Mouse (Mus musculus) heart, embryonic 13.5 days (tissue): ENCODE measurements around the gene Nr2f6. TPM values are rescaled to one million over a fixed set of nuclear protein-coding genes. Genes with fewer than 3 reads are reported as not detected.
A peak's percentile ranks its signal among the peaks of the same experiment; 100 is the strongest.

Experiments used
- ATAC-seq: fragments of 200-750 bp; cut with Nextera tagmentation; 2 replicates; pipeline ENCODE4 v1.8.0; 2017; ENCODE audit warnings: moderate TSS enrichment; ENCODE audit not compliant: insufficient number of reproducible peaks, low FRiP score, low TSS enrichment; ENCODE audit errors: extremely low read depth
- H3K27ac ChIP-seq: fragments of 300-500 bp; sonication (generic); replicated peaks from 2 replicates; pipeline ENCODE4 v1.5.1; 2015; ENCODE audit warnings: moderate library complexity, mild to moderate bottlenecking, inconsistent platforms
- H3K27me3 ChIP-seq: fragments of 300-500 bp; sonication (generic); replicated peaks from 2 replicates; pipeline ENCODE4 v1.6.1; 2015; ENCODE audit warnings: mild to moderate bottlenecking, inconsistent platforms
- H3K36me3 ChIP-seq: fragments of 300-500 bp; sonication (generic); 2 replicates; pipeline ENCODE4 v1.6.1; 2015; ENCODE audit warnings: mild to moderate bottlenecking, inconsistent platforms
- H3K4me1 ChIP-seq: fragments of 300-500 bp; sonication (generic); 2 replicates; pipeline ENCODE4 v1.6.1; 2015; ENCODE audit warnings: inconsistent platforms
- H3K4me2 ChIP-seq: fragments of 300-500 bp; sonication (generic); 2 replicates; pipeline ENCODE4 v1.6.1; 2015; ENCODE audit warnings: inconsistent platforms, mild to moderate bottlenecking, moderate library complexity
- H3K4me3 ChIP-seq: fragments of 300-500 bp; sonication (generic); 2 replicates; pipeline ENCODE4 v1.5.1; 2015; ENCODE audit warnings: moderate library complexity, mild to moderate bottlenecking, inconsistent platforms
- H3K9ac ChIP-seq: fragments of 300-500 bp; sonication (generic); 2 replicates; pipeline ENCODE4 v1.6.1; 2015; ENCODE audit warnings: inconsistent platforms, mild to moderate bottlenecking, moderate library complexity
- H3K9me3 ChIP-seq: fragments of 300-500 bp; sonication (generic); 2 replicates; pipeline ENCODE4 v1.6.1; 2016; ENCODE audit warnings: inconsistent platforms
- WGBS: fragments of 180-500 bp; shearing (Covaris S2); methylation state at CpG from one replicate; pipeline ENCODE4 v1.1.7; 2015; ENCODE audit warnings: mixed read lengths; 5-methylcytosine and 5-hydroxymethylcytosine counted together
- polyA plus RNA-seq: library from polyadenylated mRNA; unstranded; fragments of >200 nt; fragmentation: Nextera tagmentation; extraction: Ambion mirVana; gene quantifications from 2 replicates; pipeline ENCODE4 v1.2.1, GENCODE M21; 2015

Nr2f6 gene
- polyA plus RNA-seq, 1 experiment from 2014 or later, result 36.6 TPM

GRCm38 (mm10) chr8:71388267-71388666, 6.5 kb upstream of the Nr2f6 start:
- Histone ChIP-seq H3K27me3 (no peaks in the 10 kb centered on the region), H3K4me2 (no peak overlapping the region), H3K9me3 (no peaks in the 10 kb centered on the region), H3K9ac (no peak overlapping the region), H3K4me3 (no peak overlapping the region), H3K27ac (peak overlapping the region; percentile 9; the same call in 1 of the 2 replicates), H3K36me3 (no peaks in the 10 kb centered on the region), H3K4me1 (peaks cover 5% of the 10 kb centered on the region)
- WGBS, result 59% methylated on average over 1 of the region's 1 CpGs
- ATAC-seq, result no peak

GRCm38 (mm10) chr8:71385212-71385835, 3.6 kb upstream of the Nr2f6 start:
- Histone ChIP-seq H3K4me1 (peaks cover 19% of the 10 kb centered on the region), H3K4me2 (no peak overlapping the region), H3K9me3 (no peaks in the 10 kb centered on the region), H3K36me3 (no peaks in the 10 kb centered on the region), H3K27me3 (0 out of 2 replicates have a peak, but pooled peaks cover 4% of the 10 kb centered on the region), H3K9ac (no peak overlapping the region), H3K27ac (no peak overlapping the region), H3K4me3 (no peak overlapping the region)
- ATAC-seq, result no peak
- WGBS, result 72% methylated on average over 12 of the region's 12 CpGs

- no peak for ATAC-seq
- Histone ChIP-seq H3K4me2 (no peak overlapping the region), H3K4me1 (peaks cover 33% of the 10 kb centered on the region), H3K9me3 (no peaks in the 10 kb centered on the region), H3K4me3 (no peak overlapping the region), H3K36me3 (no peaks in the 10 kb centered on the region), H3K9ac (peak overlapping the region; percentile 33), H3K27ac (no peak overlapping the region), H3K27me3 (0 out of 2 replicates have a peak, but pooled peaks cover 4% of the 10 kb centered on the region)
- 75% methylated on average over 3 of the region's 3 CpGs for WGBS
These were observed 2.1 kb upstream of the Nr2f6 start for GRCm38 (mm10) chr8:71383860-71384259.

DNA sequence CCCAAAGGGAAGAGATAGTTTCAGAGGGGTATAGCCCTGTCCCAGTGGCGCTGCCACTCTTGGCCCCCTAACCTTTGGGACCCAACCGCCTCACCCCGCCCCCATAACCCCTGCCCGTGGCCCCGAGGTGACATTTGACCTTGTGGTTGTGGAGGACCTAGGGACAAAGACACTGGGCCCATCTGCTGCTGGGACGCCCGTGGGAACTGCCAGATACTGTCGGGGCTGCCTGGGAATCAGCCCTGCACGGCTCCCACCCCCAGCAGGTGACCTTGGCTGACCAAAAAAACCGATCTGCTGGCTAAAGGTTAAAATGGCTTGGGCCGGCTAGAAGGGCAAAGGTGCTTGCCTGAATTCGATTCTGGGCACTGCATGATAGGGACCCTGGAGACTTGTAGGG, 1.6 kb upstream of the Nr2f6 start:
- no peak overlapping the region for H3K4me2 ChIP-seq
- ATAC-seq, result no peak
- 0 out of 2 replicates have a peak overlapping the region, but pooled peaks have one; percentile 91 for H3K27ac ChIP-seq
- peaks cover 38% of the 10 kb centered on the region for H3K4me1 ChIP-seq
- WGBS, result 39% methylated on average over 12 of the region's 12 CpGs
- no peak overlapping the region for H3K4me3 ChIP-seq
- H3K9me3 ChIP-seq, result no peaks in the 10 kb centered on the region
- peak overlapping the region; percentile 33 for H3K9ac ChIP-seq
- peaks cover under 1% of the 10 kb centered on the region for H3K36me3 ChIP-seq
- 0 out of 2 replicates have a peak, but pooled peaks cover 4% of the 10 kb centered on the region for H3K27me3 ChIP-seq

DNA sequence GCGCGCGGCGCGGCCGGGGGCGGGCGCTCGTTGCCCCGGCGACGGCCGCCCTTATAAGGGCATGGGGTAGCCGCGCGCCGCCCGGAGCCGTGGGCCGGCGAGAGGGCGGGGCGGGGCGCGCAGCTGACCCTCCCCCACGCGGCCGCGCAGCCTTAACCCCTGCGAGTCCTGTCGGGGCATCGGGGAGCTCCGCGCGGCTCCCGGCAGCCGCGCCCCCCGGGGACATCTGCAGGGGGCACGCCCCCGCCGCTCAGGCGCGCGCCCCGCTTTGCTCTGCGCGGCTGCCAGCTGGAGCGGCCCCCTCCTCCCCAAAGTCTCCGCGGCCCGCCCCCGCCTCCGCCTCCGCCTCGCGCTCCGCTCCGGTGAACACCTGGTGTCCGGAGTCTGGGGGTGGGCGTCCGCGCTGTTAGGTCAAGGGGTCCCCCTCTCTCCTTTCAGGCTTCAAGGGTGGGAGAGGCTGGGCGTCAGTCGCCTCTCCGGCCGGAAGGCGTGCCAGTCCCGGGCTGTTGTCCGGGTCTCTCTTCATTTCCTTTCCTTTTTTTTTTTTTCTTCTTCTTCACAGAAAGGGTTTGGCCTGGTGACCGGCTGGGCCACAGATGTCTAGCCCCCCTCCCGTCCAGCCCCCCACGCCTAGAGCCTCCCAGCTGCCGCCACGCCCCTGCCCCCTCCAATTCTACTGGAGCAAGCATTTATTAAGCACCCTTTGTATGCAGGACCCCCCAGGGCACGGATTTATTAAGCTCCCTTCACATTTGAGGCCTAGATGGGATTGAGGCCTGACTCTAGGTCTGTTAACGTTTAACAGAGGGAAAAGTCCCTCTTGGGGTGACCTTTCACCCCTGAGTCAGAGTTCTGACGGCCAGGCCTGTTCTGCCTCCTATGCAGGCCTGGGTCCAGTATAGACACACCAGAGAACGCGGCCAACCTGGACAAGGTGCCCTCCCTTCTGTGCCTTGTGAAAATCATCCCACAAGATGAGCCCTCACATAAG, 506 bp upstream of the Nr2f6 start:
- Histone ChIP-seq H3K27me3 (0 out of 2 replicates have a peak, but pooled peaks cover 7% of the 10 kb centered on the region), H3K36me3 (peaks cover 12% of the 10 kb centered on the region), H3K4me2 (peak overlapping the region; percentile 98), H3K9me3 (no peaks in the 10 kb centered on the region), H3K9ac (peak overlapping the region; percentile 96), H3K27ac (peak overlapping the region; percentile 91), H3K4me3 (peak overlapping the region; percentile 95), H3K4me1 (peaks cover 42% of the 10 kb centered on the region)
- 3% methylated on average over 75 of the region's 80 CpGs for WGBS
- peak; percentile 88 for ATAC-seq

GRCm38 (mm10) chr8:71380178-71381171, 1.3 kb downstream of the Nr2f6 start:
- WGBS, result 1% methylated on average over 72 of the region's 72 CpGs
- H3K9ac ChIP-seq, result peak overlapping the region; percentile 96
- peak overlapping the region; percentile 98 for H3K4me2 ChIP-seq
- peak overlapping the region; percentile 91 for H3K27ac ChIP-seq
- H3K36me3 ChIP-seq, result peaks cover 28% of the 10 kb centered on the region
- peaks cover 59% of the 10 kb centered on the region for H3K4me1 ChIP-seq
- no peaks in the 10 kb centered on the region for H3K9me3 ChIP-seq
- H3K4me3 ChIP-seq, result peak overlapping the region; percentile 95
- 0 out of 2 replicates have a peak, but pooled peaks cover 8% of the 10 kb centered on the region for H3K27me3 ChIP-seq
- ATAC-seq, result no peak

GRCm38 (mm10) chr8:71379512-71380075, 2.2 kb downstream of the Nr2f6 start:
- Histone ChIP-seq H3K4me1 (peaks cover 68% of the 10 kb centered on the region), H3K4me3 (peak overlapping the region; percentile 95), H3K9ac (peak overlapping the region; percentile 96), H3K27me3 (0 out of 2 replicates have a peak, but pooled peaks cover 8% of the 10 kb centered on the region), H3K4me2 (peak overlapping the region; percentile 98), H3K9me3 (no peaks in the 10 kb centered on the region), H3K27ac (0 out of 2 replicates have a peak overlapping the region, but pooled peaks have one; percentile 20), H3K36me3 (peaks cover 37% of the 10 kb centered on the region)
- 56% methylated on average over 3 of the region's 3 CpGs for WGBS
- ATAC-seq, result no peak

DNA sequence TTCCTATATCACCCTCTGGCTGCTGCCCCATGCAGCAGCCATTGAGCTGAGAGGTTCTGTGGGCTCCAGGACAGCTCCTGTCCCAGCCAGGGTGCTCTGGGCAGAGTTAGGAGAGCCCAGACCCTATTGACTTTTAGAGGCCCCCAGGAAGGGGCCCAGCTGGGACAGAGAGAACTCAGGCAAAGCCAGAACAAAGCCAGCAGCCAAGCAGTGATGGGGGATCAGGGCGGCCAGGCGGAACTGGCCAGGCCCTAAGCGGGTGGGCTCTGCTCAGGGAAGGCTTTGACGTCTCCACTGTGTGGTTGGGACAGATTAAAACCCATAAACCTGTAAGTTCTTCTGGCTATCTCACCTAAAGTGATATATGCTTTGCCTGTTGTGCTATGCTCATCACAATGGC, 2.8 kb downstream of the Nr2f6 start:
- WGBS, result 77% methylated on average over 4 of the region's 4 CpGs
- Histone ChIP-seq H3K4me3 (peak overlapping the region; percentile 95; the same call in 1 of the 2 replicates), H3K27ac (no peak overlapping the region), H3K27me3 (0 out of 2 replicates have a peak, but pooled peaks cover 8% of the 10 kb centered on the region), H3K4me2 (peak overlapping the region; percentile 98), H3K9me3 (no peaks in the 10 kb centered on the region), H3K36me3 (peaks cover 43% of the 10 kb centered on the region), H3K4me1 (peaks cover 70% of the 10 kb centered on the region), H3K9ac (peak overlapping the region; percentile 96)
- no peak for ATAC-seq

DNA sequence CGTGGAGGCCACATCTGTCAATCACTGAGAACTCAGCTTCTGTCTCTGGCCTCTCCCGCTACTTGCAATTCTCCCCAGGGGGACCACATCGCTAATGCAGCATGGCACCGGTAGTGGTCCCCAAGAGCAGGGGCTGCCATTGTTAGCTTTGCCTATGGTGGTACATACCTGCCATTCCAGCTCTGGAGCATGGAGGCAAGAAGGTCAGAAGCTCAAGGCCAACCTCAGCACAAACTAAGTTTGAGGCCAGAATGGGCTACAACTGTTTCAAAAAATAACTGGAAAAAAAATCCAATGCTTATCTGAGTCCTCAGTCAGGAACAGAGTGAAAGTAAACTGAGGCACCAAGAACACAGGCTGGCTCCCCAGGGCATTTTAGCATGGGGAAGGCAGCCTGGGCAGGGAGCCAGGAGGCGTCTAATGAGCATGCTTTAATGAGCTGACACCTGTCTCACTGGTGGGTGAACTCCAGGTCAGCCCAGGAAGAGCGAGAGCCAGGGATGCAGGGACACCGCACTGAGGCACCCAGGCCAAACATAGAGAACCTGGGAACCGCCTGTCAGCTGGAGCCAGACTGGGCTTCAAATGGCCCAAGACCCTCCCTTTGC, 5.2 kb downstream of the Nr2f6 start:
- 0 out of 2 replicates have a peak, but pooled peaks cover 8% of the 10 kb centered on the region for H3K27me3 ChIP-seq
- no peaks in the 10 kb centered on the region for H3K9me3 ChIP-seq
- H3K4me3 ChIP-seq, result peak overlapping the region; percentile 40
- peaks cover 58% of the 10 kb centered on the region for H3K4me1 ChIP-seq
- H3K9ac ChIP-seq, result peak overlapping the region; percentile 73
- peak overlapping the region; percentile 69 for H3K4me2 ChIP-seq
- H3K27ac ChIP-seq, result no peak overlapping the region
- WGBS, result 46% methylated on average over 8 of the region's 8 CpGs
- ATAC-seq, result no peak
- H3K36me3 ChIP-seq, result peaks cover 58% of the 10 kb centered on the region
